Mouse (Mus musculus) ovary, postnatal 36 days (tissue): Measurements from ENCODE around the gene Hoxa2.

Source experiments
- DNase-seq: peaks from one replicate; pipeline ENCODE4 v3.0.0; 2022; ENCODE audit warnings: low spot score, mixed read lengths

Hoxa2 gene

GRCm38 (mm10) chr6:52164051-52164625 is 493 bp downstream of the Hoxa2 start:
- DNase-seq, result peak; percentile 15

GRCm38 (mm10) chr6:52163366-52164031 is 1.1 kb downstream of the Hoxa2 start:
- no peak for DNase-seq

DNA sequence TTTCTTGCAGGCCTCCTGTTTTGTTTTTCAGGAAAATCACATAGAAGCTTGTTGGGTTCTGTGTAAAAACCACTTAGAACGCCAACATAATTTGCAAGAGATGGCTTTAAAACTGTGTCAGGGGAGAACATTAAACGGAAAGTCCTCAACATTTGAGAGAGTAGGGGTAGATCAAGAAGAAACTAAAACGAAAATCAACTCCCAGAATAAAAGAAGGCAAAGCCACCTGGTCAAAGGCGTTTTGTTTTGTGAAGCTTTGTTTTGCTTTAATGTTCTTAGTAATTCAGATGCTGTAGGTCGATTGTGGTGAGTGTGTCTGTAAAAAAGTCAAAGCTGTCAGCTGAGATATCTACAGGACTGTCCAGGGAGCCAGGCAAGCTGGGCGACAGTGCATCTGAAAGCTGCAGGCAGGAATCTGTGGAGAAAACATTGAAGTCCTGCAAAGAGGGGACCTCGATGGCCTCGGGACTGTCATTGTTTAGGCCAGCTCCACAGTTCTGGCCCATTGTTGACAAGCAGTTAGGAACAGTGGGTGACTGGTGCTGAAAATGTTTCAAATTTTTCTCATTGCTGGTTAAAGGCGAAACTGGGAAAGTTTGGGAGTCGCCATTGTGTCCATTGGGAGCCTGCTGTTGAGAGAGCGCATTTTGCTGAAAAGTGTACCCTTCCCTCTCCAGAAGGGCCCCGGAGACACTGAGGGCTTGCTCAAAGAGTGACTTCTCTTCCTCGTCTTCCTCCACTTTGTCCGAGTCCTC is 1.8 kb downstream of the Hoxa2 start:
- DNase-seq, result no peak

DNA sequence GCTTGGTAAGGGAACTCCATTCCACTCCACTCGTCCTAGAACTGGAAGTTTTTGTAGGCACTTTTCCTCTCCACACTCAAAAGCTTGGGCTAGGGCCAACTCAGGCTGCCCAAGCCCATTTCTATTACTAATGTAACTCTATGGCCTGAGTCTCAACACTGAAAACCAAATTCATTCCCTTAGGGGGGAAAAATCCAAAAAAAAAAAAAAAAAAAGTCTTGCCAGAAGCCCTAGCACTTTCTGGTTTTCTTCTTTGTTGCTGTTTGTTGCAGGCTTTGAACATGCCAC is 2.6 kb downstream of the Hoxa2 start:
- no peak for DNase-seq

DNA sequence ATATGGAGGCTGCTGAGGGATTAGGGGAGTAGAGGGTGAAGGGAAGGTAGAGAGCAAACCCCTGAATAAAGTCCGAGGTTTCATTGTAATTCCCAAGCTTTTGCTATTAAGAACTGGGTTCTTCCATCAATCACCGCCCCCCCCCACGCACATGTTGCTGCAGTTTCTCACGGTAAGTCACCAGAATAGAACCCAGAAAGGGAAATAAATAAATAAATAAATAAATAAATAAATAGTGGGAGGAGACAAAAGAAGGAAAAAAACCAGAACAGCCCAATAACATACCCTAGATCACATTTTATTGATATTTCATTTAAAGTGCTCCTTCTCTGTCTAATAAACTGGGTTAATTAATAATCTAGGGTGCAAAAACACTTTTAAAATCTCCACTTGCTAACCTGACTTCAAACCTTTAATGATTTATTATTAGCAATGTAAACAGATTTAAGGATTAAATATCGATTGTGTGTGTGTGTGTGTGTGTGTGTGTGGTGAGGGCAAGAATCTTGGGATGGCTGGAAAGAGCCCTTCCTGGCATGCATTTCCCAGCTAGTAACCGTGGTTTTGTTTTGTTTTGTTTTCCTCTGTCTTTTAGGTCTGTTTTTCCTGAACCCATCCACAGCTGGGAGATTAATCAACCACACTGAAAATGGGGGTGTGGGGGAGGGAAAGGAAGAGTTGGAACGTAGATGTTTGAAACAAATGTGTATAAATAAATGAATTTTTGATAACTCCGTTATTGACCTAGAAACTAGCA is 3.1 kb downstream of the Hoxa2 start:
- no peak for DNase-seq

DNA sequence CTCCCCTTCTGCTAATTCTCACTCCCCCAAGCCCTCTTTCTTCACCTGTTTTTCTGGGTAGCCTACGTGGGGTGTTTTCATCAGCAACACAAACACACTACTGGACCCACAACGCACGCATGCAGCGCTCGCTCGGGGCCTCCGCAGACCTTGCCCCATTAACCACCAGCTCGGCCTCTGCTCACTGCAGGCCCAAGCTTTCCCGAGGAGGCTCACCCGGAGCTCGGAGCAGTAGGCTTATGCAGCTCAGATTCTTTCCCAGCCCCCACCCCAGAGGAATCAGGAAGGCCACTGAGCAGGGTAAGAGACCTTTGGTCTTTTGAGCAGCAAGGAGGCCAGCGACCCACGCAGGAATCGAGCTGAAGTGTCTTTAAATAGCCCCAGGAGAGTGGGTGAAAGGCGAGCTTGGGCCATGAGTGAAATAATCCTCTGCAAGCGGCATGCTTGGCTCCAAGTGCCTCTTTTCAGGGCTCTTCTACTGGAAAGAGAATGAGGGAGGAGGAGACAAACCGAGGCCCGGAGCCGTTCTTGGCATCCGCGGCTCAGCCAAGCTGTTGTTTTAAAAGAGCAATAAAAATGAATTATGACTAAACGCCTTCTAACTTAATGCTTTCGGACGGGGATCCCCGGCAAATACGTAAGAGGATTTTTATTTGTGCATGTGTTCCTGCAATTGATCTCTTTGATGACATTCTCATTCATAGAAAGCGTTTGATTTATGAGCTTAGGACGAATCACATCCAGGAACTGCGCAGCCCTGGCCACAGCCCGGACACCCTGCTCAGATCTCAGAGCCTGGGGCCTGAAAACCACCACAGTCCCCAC is 3.9 kb downstream of the Hoxa2 start:
- peak; percentile 41 for DNase-seq

- DNase-seq, result no peak
Measured at GRCm38 (mm10) chr6:52159979-52160378, 4.7 kb downstream of the Hoxa2 start.

GRCm38 (mm10) chr6:52159164-52159761 is 5.4 kb downstream of the Hoxa2 start:
- DNase-seq, result peak; percentile 18

- DNase-seq, result peak; percentile 59
Measured at GRCm38 (mm10) chr6:52158276-52159051, 6.2 kb downstream of the Hoxa2 start, which contains the start of gene Hoxa1. TSS of gene Hoxa1 (minus strand) at chr6:52158317.

DNA sequence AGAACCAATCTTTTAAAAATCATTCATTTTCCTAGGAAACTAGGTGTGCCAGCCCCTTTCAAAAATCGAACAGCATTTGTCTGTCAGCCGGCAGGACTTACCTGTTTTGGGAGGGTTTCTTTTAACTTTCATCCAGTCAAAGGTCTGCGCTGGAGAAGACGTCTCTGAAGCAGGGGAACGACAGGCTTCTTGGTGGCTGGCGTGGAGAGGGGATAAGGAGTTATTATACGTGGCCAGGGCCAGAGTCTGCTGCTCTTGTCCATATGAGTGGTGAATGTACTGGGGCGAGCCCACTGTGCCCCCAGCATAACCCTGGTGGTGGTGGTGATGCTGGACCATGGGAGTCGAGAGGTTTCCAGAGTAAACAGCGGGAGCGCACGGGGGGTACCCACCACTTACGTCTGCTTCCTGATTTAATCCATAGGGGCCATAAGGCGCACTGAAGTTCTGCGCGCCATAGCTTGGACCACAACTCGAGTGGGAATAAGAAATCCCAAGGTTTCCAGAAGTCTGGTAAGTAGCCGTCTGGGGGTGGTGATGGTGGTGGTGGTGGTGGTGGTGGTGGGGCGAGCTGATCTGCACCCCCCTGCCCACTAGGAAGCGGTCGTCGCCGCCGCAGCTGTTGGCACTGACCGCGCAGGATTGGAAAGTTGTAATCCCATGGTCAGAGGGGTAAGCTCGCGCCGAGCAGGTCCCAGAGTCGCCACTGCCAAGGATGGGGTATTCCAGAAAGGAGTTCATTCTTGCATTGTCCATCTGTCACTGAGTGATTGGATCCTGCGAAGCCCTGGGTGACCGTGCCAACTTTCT is 7.0 kb downstream of the Hoxa2 start:
- no peak for DNase-seq

DNA sequence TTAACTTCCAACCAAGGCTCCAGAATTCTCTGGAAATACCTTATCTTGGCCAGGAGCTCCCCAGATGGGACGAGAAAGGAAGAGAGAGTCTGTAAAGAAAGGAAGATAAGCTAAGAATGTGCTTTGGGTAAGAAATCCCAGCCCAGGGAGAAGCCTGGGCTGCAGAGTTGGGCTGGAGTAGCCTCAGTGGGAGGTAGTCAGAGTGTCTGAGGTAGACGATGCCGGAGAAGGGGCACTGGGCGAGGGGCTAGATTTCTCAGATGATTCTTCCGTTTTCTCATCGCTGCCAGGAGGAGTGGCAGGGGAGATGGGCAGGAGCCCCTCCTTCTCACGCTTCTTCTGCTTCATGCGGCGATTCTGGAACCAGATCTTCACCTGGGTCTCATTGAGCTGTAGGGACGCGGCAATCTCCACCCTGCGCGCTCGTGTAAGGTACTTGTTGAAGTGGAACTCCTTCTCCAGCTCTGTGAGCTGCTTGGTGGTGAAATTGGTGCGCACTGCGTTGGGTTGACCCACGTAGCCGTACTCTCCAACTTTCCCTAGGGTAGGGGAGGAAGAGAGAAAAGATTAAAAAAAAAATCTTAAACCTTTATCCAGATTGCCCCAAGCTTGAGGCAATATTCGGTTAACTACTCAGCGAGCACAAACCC is 8.0 kb downstream of the Hoxa2 start:
- DNase-seq, result no peak

GRCm38 (mm10) chr6:52155471-52155870 is 9.2 kb downstream of the Hoxa2 start:
- no peak for DNase-seq

DNA sequence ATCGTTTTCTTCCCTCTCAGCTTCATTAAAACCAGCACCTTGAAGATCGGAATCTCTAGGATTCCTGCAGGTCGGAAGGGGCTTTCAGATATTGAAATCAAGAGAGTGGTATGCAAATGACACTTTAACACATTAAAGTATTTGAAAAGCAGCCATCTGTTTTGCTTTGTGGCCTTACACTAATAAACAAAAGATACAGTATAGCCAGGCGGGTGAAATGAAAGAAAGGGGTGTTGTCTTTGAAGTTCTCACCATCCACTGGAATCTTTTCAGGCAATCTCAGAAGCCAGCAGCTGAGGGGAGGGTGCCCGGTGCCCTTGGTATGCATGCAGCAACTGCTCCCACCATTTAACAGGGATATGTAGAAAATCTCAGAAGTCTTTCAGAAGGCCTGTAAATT is 10.6 kb downstream of the Hoxa2 start:
- DNase-seq, result no peak

GRCm38 (mm10) chr6:52153270-52153669 is 11.4 kb downstream of the Hoxa2 start:
- DNase-seq, result no peak

GRCm38 (mm10) chr6:52152226-52153193 is 12.1 kb downstream of the Hoxa2 start:
- no peak for DNase-seq

- no peak for DNase-seq
Measured at GRCm38 (mm10) chr6:52151571-52151970, 13.1 kb downstream of the Hoxa2 start.

DNA sequence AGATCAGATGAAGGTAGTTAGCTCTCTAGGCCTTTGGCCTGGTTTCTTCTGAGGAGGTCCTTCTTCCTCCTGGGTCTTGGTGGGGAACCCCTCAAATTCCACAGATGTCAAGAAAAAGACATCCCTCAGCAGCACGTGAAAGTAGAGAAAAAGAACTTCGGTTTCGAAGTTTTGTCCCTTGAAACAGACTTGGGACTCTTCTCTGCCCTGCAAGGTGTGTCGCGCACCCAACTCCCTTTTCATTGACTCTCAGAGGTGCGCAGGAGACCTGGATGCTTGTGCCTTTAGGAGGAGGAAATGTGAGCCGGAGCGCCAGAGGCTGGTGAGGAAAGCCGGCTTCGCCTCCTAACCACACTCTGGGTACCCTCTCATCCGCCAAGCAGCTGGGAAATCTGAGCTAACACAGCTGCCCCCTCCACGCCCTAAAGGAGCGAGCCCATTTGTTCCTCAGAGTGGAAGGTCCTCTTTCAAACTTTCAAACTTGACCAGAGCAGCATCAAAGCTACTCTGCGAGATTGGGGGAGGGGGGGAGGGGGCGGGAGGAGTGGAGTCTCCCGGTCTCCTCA is 14.1 kb downstream of the Hoxa2 start:
- no peak for DNase-seq

DNA sequence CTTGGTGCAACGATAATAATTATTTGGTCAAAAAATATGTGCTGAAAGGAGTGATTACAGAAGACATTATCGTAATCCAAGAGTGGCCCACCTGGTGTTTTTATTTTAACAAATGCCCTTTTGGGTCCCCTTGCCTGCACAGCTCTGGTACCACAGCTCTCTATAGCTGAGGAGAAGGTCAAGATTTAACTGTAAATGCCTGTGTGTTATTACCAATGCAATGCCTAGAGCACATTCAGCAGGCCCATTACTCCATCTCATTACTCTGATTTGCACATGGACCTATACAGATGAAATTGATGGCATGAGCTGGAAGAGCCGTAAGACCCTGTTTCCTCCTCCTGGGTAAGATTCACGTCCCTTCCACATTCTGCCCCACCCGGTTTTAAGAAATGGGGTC is 25.5 kb downstream of the Hoxa2 start:
- DNase-seq, result no peak
